Mouse (Mus musculus): Measurements from ENCODE around the gene Abcc10. TPM values are rescaled to one million over a fixed set of nuclear protein-coding genes. Genes with fewer than 3 reads are reported as not detected.
A peak's percentile ranks its signal among the peaks of the same experiment; 100 is the strongest.

Gene Abcc10
- polyA plus RNA-seq (2014; fragmentation: Nextera tagmentation; extraction: Ambion mirVana), result 4.5 and 5.0 TPM in 2 replicates

- Histone ChIP-seq H3K9me3 (ENCODE audit: control insufficient read depth, low read length) (no peaks in the 10 kb centered on the region), H3K36me3 (ENCODE audit: control insufficient read depth, insufficient read depth, low read length) (no peaks in the 10 kb centered on the region), H3K4me3 (ENCODE audit: low read depth, low read length) (peak within 1 kb of the TSS; percentile 51), H3K27ac (ENCODE audit: low read depth, low read length) (peak within 1 kb of the TSS; percentile 82), H3K4me1 (ENCODE audit: control insufficient read depth, insufficient read depth, low read length) (peaks cover 4% of the 10 kb centered on the region; the same call in 1 of the 2 replicates), H3K9ac (ENCODE audit: low read length) (peak within 1 kb of the TSS; percentile 77), H3K4me2 (peak within 1 kb of the TSS; percentile 66), H3K27me3 (ENCODE audit: control insufficient read depth, insufficient read depth, low read length) (no peaks in the 10 kb centered on the region)
- 0% methylated on average over 40 of the region's 40 CpGs for WGBS
- DNase-seq (ENCODE audit: low spot score, missing footprints) (peak; percentile 99), ATAC-seq (ENCODE audit: low FRiP score) (peak; percentile 99)
Observed at GRCm38 (mm10) chr17:46327906-46328534, at the start of gene Abcc10. Gene Abcc10, minus strand, starts transcription at chr17:46328352.

- H3K27me3 ChIP-seq (ENCODE audit: control insufficient read depth, insufficient read depth, low read length), result no peaks in the 10 kb centered on the region
- no peaks in the 10 kb centered on the region for H3K9me3 ChIP-seq (ENCODE audit: control insufficient read depth, low read length)
- no peak overlapping the region for H3K27ac ChIP-seq (ENCODE audit: low read depth, low read length)
- ATAC-seq (ENCODE audit: low FRiP score) (no peak), DNase-seq (ENCODE audit: low spot score, missing footprints) (no peak)
- no peak overlapping the region for H3K9ac ChIP-seq (ENCODE audit: low read length)
- H3K36me3 ChIP-seq (ENCODE audit: control insufficient read depth, insufficient read depth, low read length), result no peaks in the 10 kb centered on the region
- H3K4me3 ChIP-seq (ENCODE audit: low read depth, low read length), result no peak overlapping the region
- 69% methylated on average over 3 of the region's 3 CpGs for WGBS
- no peaks in the 10 kb centered on the region for H3K4me1 ChIP-seq (ENCODE audit: control insufficient read depth, insufficient read depth, low read length)
- no peak overlapping the region for H3K4me2 ChIP-seq
Observed at GRCm38 (mm10) chr17:46371783-46372182, 43.6 kb upstream of the Abcc10 start.

- no peak overlapping the region for H3K4me2 ChIP-seq
- ATAC-seq (ENCODE audit: low FRiP score) (no peak), DNase-seq (ENCODE audit: low spot score, missing footprints) (no peak)
- H3K9me3 ChIP-seq (ENCODE audit: control insufficient read depth, low read length), result no peaks in the 10 kb centered on the region
- no peaks in the 10 kb centered on the region for H3K36me3 ChIP-seq (ENCODE audit: control insufficient read depth, insufficient read depth, low read length)
- no peaks in the 10 kb centered on the region for H3K4me1 ChIP-seq (ENCODE audit: control insufficient read depth, insufficient read depth, low read length)
- no peak overlapping the region for H3K9ac ChIP-seq (ENCODE audit: low read length)
- H3K4me3 ChIP-seq (ENCODE audit: low read depth, low read length), result no peak overlapping the region
- 83% methylated on average over 8 of the region's 8 CpGs for WGBS
- H3K27me3 ChIP-seq (ENCODE audit: control insufficient read depth, insufficient read depth, low read length), result no peaks in the 10 kb centered on the region
- no peak overlapping the region for H3K27ac ChIP-seq (ENCODE audit: low read depth, low read length)
Observed at GRCm38 (mm10) chr17:46351026-46351700, 23.0 kb upstream of the Abcc10 start.

GRCm38 (mm10) chr17:46341208-46341607 is 13.1 kb upstream of the Abcc10 start:
- DNase-seq (ENCODE audit: low spot score, missing footprints) (no peak), ATAC-seq (ENCODE audit: low FRiP score) (no peak)
- Histone ChIP-seq H3K27me3 (ENCODE audit: control insufficient read depth, insufficient read depth, low read length) (no peaks in the 10 kb centered on the region), H3K9ac (ENCODE audit: low read length) (no peak overlapping the region), H3K27ac (ENCODE audit: low read depth, low read length) (no peak overlapping the region), H3K36me3 (ENCODE audit: control insufficient read depth, insufficient read depth, low read length) (no peaks in the 10 kb centered on the region), H3K4me1 (ENCODE audit: control insufficient read depth, insufficient read depth, low read length) (no peaks in the 10 kb centered on the region), H3K4me2 (no peak overlapping the region), H3K9me3 (ENCODE audit: control insufficient read depth, low read length) (peaks cover 4% of the 10 kb centered on the region; the same call in 1 of the 2 replicates), H3K4me3 (ENCODE audit: low read depth, low read length) (no peak overlapping the region)
- 86% methylated on average over 7 of the region's 7 CpGs for WGBS

GRCm38 (mm10) chr17:46336475-46336874 is 8.3 kb upstream of the Abcc10 start:
- H3K9me3 ChIP-seq (ENCODE audit: control insufficient read depth, low read length), result no peaks in the 10 kb centered on the region
- ATAC-seq (ENCODE audit: low FRiP score) (no peak), DNase-seq (ENCODE audit: low spot score, missing footprints) (no peak)
- WGBS, result 26% methylated on average over 5 of the region's 5 CpGs
- no peaks in the 10 kb centered on the region for H3K36me3 ChIP-seq (ENCODE audit: control insufficient read depth, insufficient read depth, low read length)
- H3K4me1 ChIP-seq (ENCODE audit: control insufficient read depth, insufficient read depth, low read length), result no peaks in the 10 kb centered on the region
- no peaks in the 10 kb centered on the region for H3K27me3 ChIP-seq (ENCODE audit: control insufficient read depth, insufficient read depth, low read length)
- no peak overlapping the region for H3K9ac ChIP-seq (ENCODE audit: low read length)
- H3K4me3 ChIP-seq (ENCODE audit: low read depth, low read length), result no peak overlapping the region
- H3K27ac ChIP-seq (ENCODE audit: low read depth, low read length), result no peak overlapping the region
- no peak overlapping the region for H3K4me2 ChIP-seq

- no peaks in the 10 kb centered on the region for H3K27me3 ChIP-seq (ENCODE audit: control insufficient read depth, insufficient read depth, low read length)
- H3K4me1 ChIP-seq (ENCODE audit: control insufficient read depth, insufficient read depth, low read length), result peaks cover 4% of the 10 kb centered on the region; the same call in 1 of the 2 replicates
- WGBS, result 71% methylated on average over 6 of the region's 6 CpGs
- H3K36me3 ChIP-seq (ENCODE audit: control insufficient read depth, insufficient read depth, low read length), result no peaks in the 10 kb centered on the region
- DNase-seq (ENCODE audit: low spot score, missing footprints) (no peak), ATAC-seq (ENCODE audit: low FRiP score) (no peak)
- no peaks in the 10 kb centered on the region for H3K9me3 ChIP-seq (ENCODE audit: control insufficient read depth, low read length)
- peak overlapping the region; percentile 51; the same call in 1 of the 2 replicates for H3K4me3 ChIP-seq (ENCODE audit: low read depth, low read length)
- peak overlapping the region; percentile 74 for H3K9ac ChIP-seq (ENCODE audit: low read length)
- H3K27ac ChIP-seq (ENCODE audit: low read depth, low read length), result peak overlapping the region; percentile 82
- H3K4me2 ChIP-seq, result peak overlapping the region; percentile 66
Observed at GRCm38 (mm10) chr17:46328723-46329122, 571 bp upstream of the Abcc10 start.

GRCm38 (mm10) chr17:46327413-46327905 is 693 bp downstream of the Abcc10 start:
- Histone ChIP-seq H3K4me1 (ENCODE audit: control insufficient read depth, insufficient read depth, low read length) (peaks cover 4% of the 10 kb centered on the region; the same call in 1 of the 2 replicates), H3K27ac (ENCODE audit: low read depth, low read length) (peak overlapping the region; percentile 82; the same call in 1 of the 2 replicates), H3K9me3 (ENCODE audit: control insufficient read depth, low read length) (no peaks in the 10 kb centered on the region), H3K9ac (ENCODE audit: low read length) (peak overlapping the region; percentile 77), H3K4me2 (peak overlapping the region; percentile 66), H3K4me3 (ENCODE audit: low read depth, low read length) (peak overlapping the region; percentile 51), H3K36me3 (ENCODE audit: control insufficient read depth, insufficient read depth, low read length) (no peaks in the 10 kb centered on the region), H3K27me3 (ENCODE audit: control insufficient read depth, insufficient read depth, low read length) (no peaks in the 10 kb centered on the region)
- DNase-seq (ENCODE audit: low spot score, missing footprints) (no peak), ATAC-seq (ENCODE audit: low FRiP score) (no peak; the same call in 1 of the 2 replicates)
- WGBS, result 4% methylated on average over 27 of the region's 27 CpGs

GRCm38 (mm10) chr17:46322046-46322823 is 5.9 kb downstream of the Abcc10 start:
- Histone ChIP-seq H3K27ac (ENCODE audit: low read depth, low read length) (no peak overlapping the region), H3K4me2 (no peak overlapping the region), H3K36me3 (ENCODE audit: control insufficient read depth, insufficient read depth, low read length) (no peaks in the 10 kb centered on the region), H3K27me3 (ENCODE audit: control insufficient read depth, insufficient read depth, low read length) (no peaks in the 10 kb centered on the region), H3K9me3 (ENCODE audit: control insufficient read depth, low read length) (no peaks in the 10 kb centered on the region), H3K9ac (ENCODE audit: low read length) (no peak overlapping the region), H3K4me3 (ENCODE audit: low read depth, low read length) (no peak overlapping the region), H3K4me1 (ENCODE audit: control insufficient read depth, insufficient read depth, low read length) (no peaks in the 10 kb centered on the region)
- DNase-seq (ENCODE audit: low spot score, missing footprints), result no peak
- ATAC-seq (ENCODE audit: low FRiP score), result no peak
- WGBS, result 89% methylated on average over 14 of the region's 14 CpGs

All from midbrain, embryonic 11.5 days (tissue).